Mouse (Mus musculus): ENCODE data around the gene Adck1.

The Adck1 gene

GRCm38 (mm10) chr12:88472832-88473231 lies 112.5 kb downstream of the Adck1 start:
- H3K4me3 ChIP-seq (replicated peaks; ENCODE audit: low read length), result no peak overlapping the region
- H3K4me1 ChIP-seq (replicated peaks; ENCODE audit: low read depth, low read length), result 0 out of 2 replicates have a peak, but pooled peaks cover 6% of the 10 kb centered on the region
- no peaks in the 10 kb centered on the region for H3K36me3 ChIP-seq (ENCODE audit: insufficient read depth, low read length)
- no peaks in the 10 kb centered on the region for H3K9me3 ChIP-seq (ENCODE audit: low read length)
- TF ChIP-seq POU5F1 (IDR thresholded peaks at IDR 0.05; ENCODE audit: borderline replicate concordance, low read length) (no peak), NANOG (IDR thresholded peaks at IDR 0.05; ENCODE audit: borderline replicate concordance, low read length) (no peak), CTCF (conservative IDR thresholded peaks at IDR 0.05; ENCODE audit: low read length) (no peak)
- no peaks in the 10 kb centered on the region for H3K27me3 ChIP-seq (ENCODE audit: insufficient read depth, low read length)

DNA sequence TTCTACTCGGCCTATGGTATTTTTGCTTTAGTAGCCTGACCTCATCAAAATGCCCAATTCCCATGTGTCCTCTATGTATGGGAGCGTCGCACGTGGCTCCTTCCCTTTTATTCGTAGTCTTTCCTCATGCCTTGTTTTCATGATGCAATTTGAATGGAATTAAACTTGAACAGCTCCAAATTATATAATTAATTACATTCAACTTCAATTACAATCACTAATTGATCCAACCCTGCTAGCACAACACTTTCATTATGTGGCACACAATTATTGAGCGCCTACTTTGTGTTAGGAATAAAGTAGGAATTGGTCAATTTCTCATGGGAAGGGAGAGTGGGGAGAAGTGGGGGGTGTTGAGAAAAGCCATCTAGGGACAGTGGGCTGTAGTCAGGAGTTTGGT lies 113.4 kb downstream of the Adck1 start:
- Histone ChIP-seq H3K27me3 (ENCODE audit: insufficient read depth, low read length) (no peaks in the 10 kb centered on the region), H3K4me3 (replicated peaks; ENCODE audit: low read length) (no peak overlapping the region), H3K4me1 (replicated peaks; ENCODE audit: low read depth, low read length) (0 out of 2 replicates have a peak, but pooled peaks cover 6% of the 10 kb centered on the region), H3K36me3 (ENCODE audit: insufficient read depth, low read length) (no peaks in the 10 kb centered on the region), H3K9me3 (ENCODE audit: low read length) (no peaks in the 10 kb centered on the region)
- no peak for TF ChIP-seq CTCF (conservative IDR thresholded peaks at IDR 0.05; ENCODE audit: low read length)
- no peak for TF ChIP-seq NANOG (IDR thresholded peaks at IDR 0.05; ENCODE audit: borderline replicate concordance, low read length)
- no peak for TF ChIP-seq POU5F1 (IDR thresholded peaks at IDR 0.05; ENCODE audit: borderline replicate concordance, low read length)

DNA sequence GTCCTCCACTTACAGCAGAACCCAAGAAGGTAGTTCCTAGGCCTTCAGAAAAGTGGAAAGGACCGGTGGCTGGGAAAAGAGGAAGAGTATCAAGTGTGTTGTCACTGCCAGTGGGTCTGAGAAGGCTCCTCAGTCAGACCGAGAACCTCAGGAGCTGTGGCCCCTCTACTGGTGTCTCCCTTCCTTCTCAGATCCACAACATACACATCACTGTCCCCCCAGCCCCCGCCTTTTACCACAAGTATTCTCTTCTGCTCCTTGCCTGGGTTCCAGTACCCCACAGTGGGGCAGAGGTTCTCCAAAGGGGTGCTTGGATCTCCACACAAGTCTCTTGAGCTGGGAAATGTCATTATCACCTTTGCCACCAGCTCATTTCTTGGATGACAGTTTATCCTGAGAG lies 115.5 kb downstream of the Adck1 start:
- Histone ChIP-seq H3K27me3 (ENCODE audit: insufficient read depth, low read length) (no peaks in the 10 kb centered on the region), H3K4me3 (replicated peaks; ENCODE audit: low read length) (no peak overlapping the region), H3K4me1 (replicated peaks; ENCODE audit: low read depth, low read length) (0 out of 2 replicates have a peak, but pooled peaks cover 6% of the 10 kb centered on the region), H3K9me3 (ENCODE audit: low read length) (no peaks in the 10 kb centered on the region), H3K36me3 (ENCODE audit: insufficient read depth, low read length) (no peaks in the 10 kb centered on the region)
- TF ChIP-seq CTCF (conservative IDR thresholded peaks at IDR 0.05; ENCODE audit: low read length), result no peak
- no peak for TF ChIP-seq POU5F1 (IDR thresholded peaks at IDR 0.05; ENCODE audit: borderline replicate concordance, low read length)
- no peak for TF ChIP-seq NANOG (IDR thresholded peaks at IDR 0.05; ENCODE audit: borderline replicate concordance, low read length)

- no peak overlapping the region for H3K4me3 ChIP-seq (replicated peaks; ENCODE audit: low read length)
- H3K9me3 ChIP-seq (ENCODE audit: low read length), result no peaks in the 10 kb centered on the region
- 0 out of 2 replicates have a peak, but pooled peaks cover 3% of the 10 kb centered on the region for H3K4me1 ChIP-seq (replicated peaks; ENCODE audit: low read depth, low read length)
- H3K27me3 ChIP-seq (ENCODE audit: insufficient read depth, low read length), result no peaks in the 10 kb centered on the region
- no peaks in the 10 kb centered on the region for H3K36me3 ChIP-seq (ENCODE audit: insufficient read depth, low read length)
- TF ChIP-seq POU5F1 (IDR thresholded peaks at IDR 0.05; ENCODE audit: borderline replicate concordance, low read length) (no peak), CTCF (conservative IDR thresholded peaks at IDR 0.05; ENCODE audit: low read length) (no peak), NANOG (IDR thresholded peaks at IDR 0.05; ENCODE audit: borderline replicate concordance, low read length) (no peak)
Measured at GRCm38 (mm10) chr12:88476702-88477101, 116.3 kb downstream of the Adck1 start.

- no peaks in the 10 kb centered on the region for H3K36me3 ChIP-seq (ENCODE audit: insufficient read depth, low read length)
- TF ChIP-seq NANOG (IDR thresholded peaks at IDR 0.05; ENCODE audit: borderline replicate concordance, low read length) (no peak), POU5F1 (IDR thresholded peaks at IDR 0.05; ENCODE audit: borderline replicate concordance, low read length) (no peak), CTCF (conservative IDR thresholded peaks at IDR 0.05; ENCODE audit: low read length) (no peak)
- no peaks in the 10 kb centered on the region for H3K9me3 ChIP-seq (ENCODE audit: low read length)
- H3K4me1 ChIP-seq (replicated peaks; ENCODE audit: low read depth, low read length), result no peaks in the 10 kb centered on the region
- no peaks in the 10 kb centered on the region for H3K27me3 ChIP-seq (ENCODE audit: insufficient read depth, low read length)
- no peak overlapping the region for H3K4me3 ChIP-seq (replicated peaks; ENCODE audit: low read length)
Measured at GRCm38 (mm10) chr12:88481657-88482056, 121.3 kb downstream of the Adck1 start.

- TF ChIP-seq NANOG (IDR thresholded peaks at IDR 0.05; ENCODE audit: borderline replicate concordance, low read length) (no peak), POU5F1 (IDR thresholded peaks at IDR 0.05; ENCODE audit: borderline replicate concordance, low read length) (no peak), CTCF (conservative IDR thresholded peaks at IDR 0.05; ENCODE audit: low read length) (no peak)
- Histone ChIP-seq H3K36me3 (ENCODE audit: insufficient read depth, low read length) (no peaks in the 10 kb centered on the region), H3K27me3 (ENCODE audit: insufficient read depth, low read length) (no peaks in the 10 kb centered on the region)
Measured at GRCm38 (mm10) chr12:88490881-88491280, 130.5 kb downstream of the Adck1 start.

More at GRCm38 (mm10) chr12:88490881-88491280, 130.5 kb downstream of the Adck1 start:
- H3K4me1 ChIP-seq (replicated peaks; ENCODE audit: low read depth, low read length), result no peaks in the 10 kb centered on the region
- no peaks in the 10 kb centered on the region for H3K9me3 ChIP-seq (ENCODE audit: low read length)
- no peak overlapping the region for H3K4me3 ChIP-seq (replicated peaks; ENCODE audit: low read length)

Measured in E14TG2a.4 (cell line).